Mouse (Mus musculus) stomach, embryonic 14.5 days (tissue): ENCODE measurements around the gene Pla2g1b. TPM values are rescaled to one million over a fixed set of nuclear protein-coding genes. Genes with fewer than 3 reads are reported as not detected.

Experiments used
- polyA plus RNA-seq: library from polyadenylated mRNA; unstranded; fragments of >200 nt; fragmentation: Nextera tagmentation; extraction: Ambion mirVana; gene quantifications from 2 replicates; pipeline ENCODE4 v1.2.1, GENCODE M21; 2014

The Pla2g1b gene
- polyA plus RNA-seq, 1 experiment from 2014 or later, result 20.2 TPM

Other genes starting within 250 kb of the Pla2g1b start
- gene Pop5, start 230.4 kb upstream of the Pla2g1b start, polyA plus RNA-seq, result 93.1 and 97.7 TPM in 2 replicates
- 62.6 and 66.5 TPM in 2 replicates for gene Rnf10, start 193.4 kb upstream of the Pla2g1b start, polyA plus RNA-seq
- 40.0 and 45.4 TPM in 2 replicates for gene Coq5, start 186.6 kb upstream of the Pla2g1b start, polyA plus RNA-seq
- 1,629 and 1,647 TPM in 2 replicates for gene Dynll1, start 165.3 kb upstream of the Pla2g1b start, polyA plus RNA-seq
- 218 and 229 TPM in 2 replicates for gene Srsf9, start 139.1 kb upstream of the Pla2g1b start, polyA plus RNA-seq
- gene Gatc, start 125.1 kb upstream of the Pla2g1b start, polyA plus RNA-seq, result 36.0 and 37.0 TPM in 2 replicates
- 61.3 and 63.8 TPM in 2 replicates for gene Triap1, start 125.0 kb upstream of the Pla2g1b start, polyA plus RNA-seq
- gene Cox6a1, start 117.3 kb upstream of the Pla2g1b start, polyA plus RNA-seq, result 898 and 932 TPM in 2 replicates
- 15.7 and 17.2 TPM in 2 replicates for gene Msi1, start 36.7 kb upstream of the Pla2g1b start, polyA plus RNA-seq
- 20.9 and 23.5 TPM in 2 replicates for gene Sirt4, start 18.5 kb downstream of the Pla2g1b start, polyA plus RNA-seq
- gene Pxn, start 40.4 kb downstream of the Pla2g1b start, polyA plus RNA-seq, result 15.9 and 17.7 TPM in 2 replicates
- gene Rplp0, start 93.2 kb downstream of the Pla2g1b start, polyA plus RNA-seq, result 1,866 and 1,880 TPM in 2 replicates
- gene Gcn1l1, start 99.0 kb downstream of the Pla2g1b start, polyA plus RNA-seq, result 42.3 TPM in 2 replicates
- 12.7 and 14.7 TPM in 2 replicates for gene Rab35, start 165.6 kb downstream of the Pla2g1b start, polyA plus RNA-seq